Mouse (Mus musculus): ENCODE measurements around the gene Shmt2. TPM values are rescaled to one million over a fixed set of nuclear protein-coding genes. Genes with fewer than 3 reads are reported as not detected.

Shmt2 gene
- total RNA-seq, 2 experiments from 2014 or later, result 39.7 to 39.9 TPM

- DNase-seq, result no peak
- intact Hi-C loops (cut with DNase I), result no loop called here
These were observed 43.1 kb downstream of the Shmt2 start for GRCm38 (mm10) chr10:127479131-127479530.

GRCm38 (mm10) chr10:127477301-127477700 is 44.9 kb downstream of the Shmt2 start:
- intact Hi-C loops (cut with DNase I), result no loop called here
- no peak for DNase-seq

- DNase-seq, result no peak
- intact Hi-C loops (cut with DNase I), result no loop called here
These were observed 45.7 kb downstream of the Shmt2 start for GRCm38 (mm10) chr10:127476541-127476940.

GRCm38 (mm10) chr10:127475175-127475574 is 47.1 kb downstream of the Shmt2 start:
- DNase-seq, result no peak
- intact Hi-C loops (cut with DNase I), result no loop called here

- intact Hi-C loops (cut with DNase I), result no loop called here
- DNase-seq, result no peak
These were observed 49.5 kb downstream of the Shmt2 start for GRCm38 (mm10) chr10:127472722-127473121.

GRCm38 (mm10) chr10:127471281-127471988 is 50.8 kb downstream of the Shmt2 start:
- intact Hi-C loops (cut with DNase I), result no loop called here
- DNase-seq, result no peak

Other genes with a start within 250 kb of the Shmt2 start
- gene Mbd6, start 233.4 kb downstream of the Shmt2 start, total RNA-seq (2021), result 10 to 100 TPM; 47.7 to 51.5 TPM
- gene Mars, start 210.7 kb downstream of the Shmt2 start, total RNA-seq (2021), result 10 to 100 TPM; 65.3 to 65.5 TPM
- 1 to 10 TPM in 1 of 2 experiments, under 1 TPM in 1; 0.56 to 1.1 TPM for gene Arhgap9, start 200.5 kb downstream of the Shmt2 start, total RNA-seq (2021)
- gene Gli1, start 180.5 kb downstream of the Shmt2 start, total RNA-seq (2021), result 1 to 10 TPM; 2.8 to 4.1 TPM
- gene Inhbe, start 168.0 kb downstream of the Shmt2 start, total RNA-seq (2021), result not detected
- not detected for gene Inhbc, start 152.0 kb downstream of the Shmt2 start, total RNA-seq (2021)
- gene R3hdm2, start 142.1 kb downstream of the Shmt2 start, total RNA-seq (2021), result 100 to 1,000 TPM; 158 to 165 TPM
- 1 to 10 TPM; 5.1 to 5.2 TPM for gene Stac3, start 20.8 kb downstream of the Shmt2 start, total RNA-seq (2021)
- gene Ndufa4l2, start 7.5 kb downstream of the Shmt2 start, total RNA-seq (2021), result 1 to 10 TPM; 4.9 to 7.5 TPM
- 10 to 100 TPM; 12.9 to 14.4 TPM for gene Nxph4, start 12.1 kb upstream of the Shmt2 start, total RNA-seq (2021)
- 100 to 1,000 TPM; 286 to 296 TPM for gene Lrp1, start 98.7 kb upstream of the Shmt2 start, total RNA-seq (2021)
- gene Stat6, start 120.5 kb upstream of the Shmt2 start, total RNA-seq (2021), result 1 to 10 TPM; 6.0 to 6.1 TPM
- gene Nemp1, start 144.5 kb upstream of the Shmt2 start, total RNA-seq (2021), result 1 to 10 TPM; 4.8 to 5.6 TPM
- 10 to 100 TPM; 21.5 to 21.9 TPM for gene Nab2, start 146.1 kb upstream of the Shmt2 start, total RNA-seq (2021)
- under 1 TPM; 0.46 to 0.82 TPM for gene Myo1a, start 182.7 kb upstream of the Shmt2 start, total RNA-seq (2021)
- gene Tac2, start 202.0 kb upstream of the Shmt2 start, total RNA-seq (2021), result 1 to 10 TPM; 2.8 to 4.3 TPM
- gene Zbtb39, start 217.1 kb upstream of the Shmt2 start, total RNA-seq (2021), result 10 to 100 TPM; 14.5 to 15.1 TPM
- gene Gpr182, start 229.3 kb upstream of the Shmt2 start, total RNA-seq (2021), result 1 to 10 TPM; 1.1 to 1.4 TPM
- under 1 TPM; 0.22 TPM for gene Rdh1, start 237.3 kb upstream of the Shmt2 start, total RNA-seq (2021)
- gene Rdh16f1, start 237.3 kb upstream of the Shmt2 start, total RNA-seq (2021), result not detected

All from left cerebral cortex, postnatal 4 days (tissue).